Comparison of ENCODE assay signal across 14 mouse cellular contexts in the genomic region with DNA sequence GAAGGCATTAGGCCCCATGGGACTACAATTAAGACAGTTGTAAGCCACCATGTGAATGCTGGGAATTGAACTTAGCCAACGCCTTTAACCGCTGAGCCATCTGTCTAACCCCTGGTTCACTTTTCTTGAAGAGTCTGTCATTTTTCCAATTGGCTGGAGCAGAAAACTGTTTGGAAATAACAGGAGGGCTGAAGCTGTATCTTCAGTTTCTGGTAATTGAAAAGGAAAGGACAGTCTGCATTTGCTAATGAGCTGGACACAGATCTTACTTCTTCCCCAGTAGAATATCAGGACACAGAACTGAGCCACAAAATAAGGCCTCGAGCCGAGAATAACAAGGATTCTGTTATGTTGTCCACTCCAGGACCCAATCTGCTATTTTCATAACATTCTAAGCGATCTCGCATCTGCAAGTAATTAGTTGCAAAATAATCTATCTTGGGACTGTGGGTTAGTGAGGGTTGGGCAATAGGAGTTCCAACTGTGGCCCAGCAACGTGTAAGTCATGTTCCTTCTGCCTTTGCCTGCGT.
DNase-seq lines count a peak whose midpoint lies in the region; ATAC-seq lines count a peak whose summit lies in the region.
"Had no signal": no experiment of that assay in that cellular context is flagged by ENCODE, and none has a peak within 500 bp of the region (broad histone marks: within the 10 kb centered on the region; RNA-seq: fewer than 3 reads in every experiment).

No protein-coding gene starts in this region.

- no peak overlapping the region for H3K4me2 ChIP-seq in heart, embryonic 12.5 days
- no peak overlapping the region for H3K4me2 ChIP-seq in kidney, embryonic 14.5 days (replicated peaks; ENCODE audit: low read depth, low read length)
- H3K4me2 ChIP-seq: forebrain, embryonic 15.5 days; liver, embryonic 13.5 days; midbrain, embryonic 12.5 days; neural tube, embryonic 12.5 days had no signal

- H3K36me3 ChIP-seq in heart, embryonic 12.5 days = no peaks in the 10 kb centered on the region
- H3K36me3 ChIP-seq in kidney, embryonic 14.5 days (ENCODE audit: control insufficient read depth, insufficient read depth, low read length) = no peaks in the 10 kb centered on the region
- H3K36me3 ChIP-seq: forebrain, embryonic 15.5 days; liver, embryonic 13.5 days; midbrain, embryonic 12.5 days; neural tube, embryonic 12.5 days had no signal

- no peaks in the 10 kb centered on the region for H3K27me3 ChIP-seq in heart, embryonic 12.5 days (replicated peaks)
- no peaks in the 10 kb centered on the region for H3K27me3 ChIP-seq in kidney, embryonic 14.5 days (ENCODE audit: control insufficient read depth, insufficient read depth, low read length)
- H3K27me3 ChIP-seq: forebrain, embryonic 15.5 days; liver, embryonic 13.5 days; midbrain, embryonic 12.5 days; neural tube, embryonic 12.5 days had no signal

- no peak overlapping the region for H3K27ac ChIP-seq in heart, embryonic 12.5 days (ENCODE audit: poor library complexity, severe bottlenecking)
- H3K27ac ChIP-seq in kidney, embryonic 14.5 days (ENCODE audit: low read depth, low read length) = no peak overlapping the region
- H3K27ac ChIP-seq: forebrain, embryonic 15.5 days; liver, embryonic 13.5 days; midbrain, embryonic 12.5 days; neural tube, embryonic 12.5 days had no signal

- no peaks in the 10 kb centered on the region for H3K4me1 ChIP-seq in heart, embryonic 12.5 days (replicated peaks)
- no peaks in the 10 kb centered on the region for H3K4me1 ChIP-seq in kidney, embryonic 14.5 days (ENCODE audit: control insufficient read depth, insufficient read depth, low read length)
- H3K4me1 ChIP-seq: forebrain, embryonic 15.5 days; liver, embryonic 13.5 days; neural tube, embryonic 12.5 days had no signal

- DNase-seq in heart, adult 8-10 months (ENCODE audit: low spot score) = peak; percentile 64
- peak; percentile 65 for DNase-seq in 3T3-L1 (ENCODE audit: low read depth, low spot score)
- DNase-seq in brain, adult 2 months (ENCODE audit: low read depth, low spot score) = peak; percentile 5
- DNase-seq in heart, postnatal 25 days (ENCODE audit: low spot score) = peak; percentile 26
- no peak for DNase-seq in right cerebral cortex, postnatal 25 days
- DNase-seq: adrenal gland, postnatal 14 days; cerebellum, adult 11-12 months; liver, embryonic 13.5 days; thymus, postnatal 36 days had no signal

- H3K4me3 ChIP-seq in heart, embryonic 12.5 days = no peak overlapping the region
- H3K4me3 ChIP-seq in kidney, embryonic 14.5 days (ENCODE audit: low read length) = no peak overlapping the region
- H3K4me3 ChIP-seq: forebrain, embryonic 15.5 days; liver, embryonic 13.5 days; midbrain, embryonic 12.5 days; neural tube, embryonic 12.5 days had no signal

- no peak overlapping the region for H3K9ac ChIP-seq in heart, embryonic 12.5 days
- no peak overlapping the region for H3K9ac ChIP-seq in kidney, embryonic 14.5 days (ENCODE audit: low read depth, low read length)
- H3K9ac ChIP-seq: forebrain, embryonic 15.5 days; liver, embryonic 13.5 days; midbrain, embryonic 12.5 days; neural tube, embryonic 12.5 days had no signal

- no peak for ATAC-seq in heart, embryonic 12.5 days (ENCODE audit: insufficient number of reproducible peaks, low FRiP score)
- no peak for ATAC-seq in kidney, embryonic 14.5 days (ENCODE audit: low FRiP score, low TSS enrichment)
- ATAC-seq: forebrain, embryonic 15.5 days had no signal

- H3K9me3 ChIP-seq in heart, embryonic 12.5 days (replicated peaks) = no peaks in the 10 kb centered on the region
- no peaks in the 10 kb centered on the region for H3K9me3 ChIP-seq in kidney, embryonic 14.5 days (ENCODE audit: control insufficient read depth, low read length)
- H3K9me3 ChIP-seq: forebrain, embryonic 15.5 days; liver, embryonic 13.5 days; midbrain, embryonic 12.5 days; neural tube, embryonic 12.5 days had no signal

- intact Hi-C loops in heart, postnatal 25 days (cut with DNase I) = no loop called here

- WGBS in heart, embryonic 12.5 days = 79% methylated on average over 8 of the region's 8 CpGs
- 90% methylated on average over 8 of the region's 8 CpGs for WGBS in kidney, embryonic 14.5 days
